Mouse (Mus musculus) layer of hippocampus, adult 6 months (tissue): ENCODE data around the gene Olfr167. TPM values are rescaled to one million over a fixed set of nuclear protein-coding genes. Genes with fewer than 3 reads are reported as not detected.

ENCODE experiments used
- long read RNA-seq, 2 experiments: library from polyadenylated mRNA; unstranded; transcript quantifications; one replicate each; pipeline ENCODE4 v2.0.0; 2019 to 2020
- polyA plus RNA-seq: library from polyadenylated mRNA; unstranded; fragments of <200 nt; fragmentation: Nextera tagmentation; gene quantifications from 2 replicates; pipeline ENCODE4 v1.2.3, GENCODE M21; 2021

Olfr167 gene
- polyA plus RNA-seq = not detected in 2 replicates
- long read RNA-seq, experiment 1 = 0 reads
- long read RNA-seq, experiment 2 = 0 reads

DNA sequence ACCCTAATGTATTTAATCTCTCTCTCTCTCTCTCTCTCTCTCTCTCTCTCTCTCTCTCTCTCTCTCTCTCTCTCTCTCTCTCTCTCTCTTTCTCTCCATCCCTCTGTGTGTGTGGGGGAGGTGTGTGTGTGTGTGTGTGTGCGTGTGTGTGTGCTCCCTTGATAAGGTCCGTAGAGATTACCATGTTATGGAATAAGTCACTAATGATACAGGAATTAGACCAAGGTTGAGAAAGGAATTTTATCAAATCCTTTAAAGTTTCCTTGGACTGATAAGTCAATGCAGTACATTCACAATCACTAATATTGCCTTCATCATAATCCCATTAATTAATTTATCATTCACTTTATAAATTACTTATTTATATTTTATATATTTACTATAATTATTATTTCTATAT is at the start of gene Olfr167:
TSS of gene Olfr167 (minus strand) at position 101 of the 400 bp plus-strand sequence.

GRCm38 (mm10) chr16:19571709-19572108 is 49.6 kb upstream of the Olfr167 start, which contains the start of gene Olfr169:
TSS of gene Olfr169 (minus strand) at chr16:19571809.

DNA sequence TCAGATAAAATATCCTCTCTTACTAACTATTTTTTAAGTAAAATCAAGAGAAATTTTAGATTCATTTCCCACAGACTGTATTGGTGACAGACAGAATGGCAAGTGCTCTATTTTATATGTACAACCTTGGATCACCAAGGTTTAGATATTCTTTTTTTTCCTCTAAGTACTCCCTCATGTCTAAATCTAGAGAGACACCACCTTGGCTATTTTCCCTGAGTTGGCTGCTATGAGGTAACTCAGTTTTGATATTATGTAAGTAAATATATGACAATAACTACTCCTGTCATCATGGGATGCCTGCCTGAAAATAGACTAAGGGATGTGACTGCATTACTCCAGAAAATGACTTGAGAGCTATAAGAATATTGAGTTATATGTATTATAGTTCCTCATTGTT is 13.4 kb upstream of the Olfr167 start, which contains the start of gene Olfr168:
TSS of gene Olfr168 (minus strand) at position 101 of the 400 bp plus-strand sequence.

GRCm38 (mm10) chr16:19483394-19483793 is 38.7 kb downstream of the Olfr167 start, which contains the start of gene Olfr166:
TSS of gene Olfr166 (plus strand) at chr16:19483694.

Other genes starting within 250 kb of the Olfr167 start
- gene Olfr164, start 208.2 kb downstream of the Olfr167 start, polyA plus RNA-seq = not detected in 2 replicates
- gene Olfr165, start 99.1 kb downstream of the Olfr167 start, polyA plus RNA-seq = not detected in 2 replicates
- gene Olfr166, start 38.6 kb downstream of the Olfr167 start, polyA plus RNA-seq = not detected in 2 replicates
- gene Olfr168, start 13.3 kb upstream of the Olfr167 start, polyA plus RNA-seq = not detected in 2 replicates
- not detected in 2 replicates for gene Olfr169, start 49.5 kb upstream of the Olfr167 start, polyA plus RNA-seq
- gene Olfr170, start 89.6 kb upstream of the Olfr167 start, polyA plus RNA-seq = not detected in 2 replicates
- not detected in 2 replicates for gene Olfr171, start 107.7 kb upstream of the Olfr167 start, polyA plus RNA-seq
- not detected in 2 replicates for gene Lamp3, start 184.1 kb upstream of the Olfr167 start, polyA plus RNA-seq
- 0.57 and 0.89 TPM in 2 replicates for gene B3gnt5, start 237.9 kb upstream of the Olfr167 start, polyA plus RNA-seq